Mouse (Mus musculus): Measurements from ENCODE around the gene Traf3. TPM values are rescaled to one million over a fixed set of nuclear protein-coding genes. Genes with fewer than 3 reads are reported as not detected.

The Traf3 gene
- polyA plus RNA-seq, 1 experiment from 2014 or later: 22.0 TPM

DNA sequence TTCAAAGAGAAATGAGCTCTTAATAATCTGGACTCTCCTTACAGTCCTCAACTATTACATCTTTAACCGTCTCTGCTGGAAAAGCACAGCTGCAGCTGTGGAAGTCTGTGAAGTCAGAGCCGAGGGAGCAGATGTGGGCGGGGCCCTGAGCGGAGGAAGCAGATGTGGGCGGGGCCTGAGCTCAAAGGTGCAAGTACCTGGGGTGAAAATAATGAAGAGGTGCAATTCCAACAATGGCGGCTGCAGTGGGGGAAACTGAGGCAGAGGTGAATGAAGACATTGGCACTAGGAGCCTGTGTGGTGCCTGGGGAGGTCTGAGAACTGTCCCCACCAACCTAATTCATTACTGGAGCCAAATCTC lies 16.0 kb upstream of the Traf3 start:
- H3K9me3 ChIP-seq (ENCODE audit: control insufficient read depth, low read length): no peaks in the 10 kb centered on the region
- no peak overlapping the region for H3K27ac ChIP-seq (replicated peaks; ENCODE audit: low read depth, low read length)
- 10% methylated on average over 6 of the region's 6 CpGs for WGBS
- H3K4me1 ChIP-seq (ENCODE audit: control insufficient read depth, insufficient read depth, low read length): 0 out of 2 replicates have a peak, but pooled peaks cover 4% of the 10 kb centered on the region
- no peaks in the 10 kb centered on the region for H3K36me3 ChIP-seq (ENCODE audit: control insufficient read depth, insufficient read depth, low read length)
- no peak overlapping the region for H3K4me3 ChIP-seq (replicated peaks; ENCODE audit: low read depth, low read length)
- DNase-seq: no peak
- no peak overlapping the region for H3K9ac ChIP-seq (replicated peaks; ENCODE audit: low read length)
- no peak for ATAC-seq (ENCODE audit: low FRiP score, low TSS enrichment)
- H3K4me2 ChIP-seq (ENCODE audit: low read length): no peak overlapping the region
- no peaks in the 10 kb centered on the region for H3K27me3 ChIP-seq (ENCODE audit: control insufficient read depth, insufficient read depth, low read length)

DNA sequence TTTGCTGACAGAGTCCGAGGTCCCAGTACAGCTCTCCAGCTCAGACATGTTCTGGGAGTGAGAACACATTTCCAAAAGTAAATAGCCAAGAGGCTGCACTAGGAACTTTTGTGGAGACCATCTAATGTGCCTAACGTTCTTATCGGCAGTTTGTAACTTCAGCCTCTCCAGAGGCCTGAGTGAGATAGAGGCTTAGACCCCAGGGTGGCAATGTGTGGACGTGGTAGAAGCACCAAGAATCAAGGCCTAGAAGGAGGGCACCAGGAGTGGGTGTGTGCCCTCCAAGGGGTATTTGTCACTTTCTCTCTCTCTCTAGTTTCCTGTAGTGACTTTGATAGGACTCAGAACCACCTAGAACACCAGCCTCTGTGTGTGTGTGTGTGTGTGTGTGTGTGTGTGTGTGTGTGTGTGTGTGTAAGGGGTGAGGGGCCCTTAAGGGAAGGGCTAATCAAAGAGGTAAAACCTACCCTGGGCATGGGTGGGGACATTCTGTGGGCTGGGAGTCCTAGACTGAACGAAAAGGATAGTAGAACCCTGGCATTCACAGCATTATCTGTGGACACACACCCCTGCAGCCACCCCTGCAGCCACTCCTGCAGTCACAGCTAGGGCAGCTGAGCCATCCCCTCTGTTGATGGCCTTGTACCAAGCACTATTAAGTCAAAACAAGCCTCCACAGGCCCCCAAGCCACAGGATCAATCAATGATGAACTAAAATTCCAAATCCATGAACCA lies 14.6 kb upstream of the Traf3 start:
- Histone ChIP-seq H3K36me3 (ENCODE audit: control insufficient read depth, insufficient read depth, low read length) (no peaks in the 10 kb centered on the region), H3K9me3 (ENCODE audit: control insufficient read depth, low read length) (no peaks in the 10 kb centered on the region), H3K4me1 (ENCODE audit: control insufficient read depth, insufficient read depth, low read length) (no peaks in the 10 kb centered on the region), H3K9ac (replicated peaks; ENCODE audit: low read length) (no peak overlapping the region), H3K4me2 (ENCODE audit: low read length) (no peak overlapping the region), H3K27ac (replicated peaks; ENCODE audit: low read depth, low read length) (no peak overlapping the region), H3K4me3 (replicated peaks; ENCODE audit: low read depth, low read length) (no peak overlapping the region), H3K27me3 (ENCODE audit: control insufficient read depth, insufficient read depth, low read length) (no peaks in the 10 kb centered on the region)
- DNase-seq (no peak), ATAC-seq (ENCODE audit: low FRiP score, low TSS enrichment) (no peak)
- WGBS: 87% methylated on average over 5 of the region's 5 CpGs

DNA sequence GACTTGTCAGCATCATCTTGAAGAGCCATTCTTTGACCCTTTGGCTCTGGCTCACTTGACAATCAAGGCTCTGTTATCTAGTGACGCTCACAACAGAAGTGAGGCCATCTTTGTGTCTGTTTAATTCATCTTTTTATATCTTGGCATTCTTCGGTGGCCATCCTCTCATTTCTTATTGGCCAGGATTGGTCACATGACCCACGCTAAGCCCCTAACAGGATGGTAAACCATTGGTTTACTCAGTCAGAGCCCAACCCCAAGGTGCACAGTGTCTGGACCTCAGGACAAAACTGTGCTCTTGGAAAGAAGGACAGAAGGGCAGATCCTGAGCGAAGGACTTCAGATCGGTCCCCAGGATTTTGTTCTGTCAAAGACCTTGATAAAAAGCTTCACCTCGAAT lies 13.6 kb upstream of the Traf3 start:
- Histone ChIP-seq H3K9ac (replicated peaks; ENCODE audit: low read length) (no peak overlapping the region), H3K4me3 (replicated peaks; ENCODE audit: low read depth, low read length) (no peak overlapping the region), H3K9me3 (ENCODE audit: control insufficient read depth, low read length) (no peaks in the 10 kb centered on the region), H3K27ac (replicated peaks; ENCODE audit: low read depth, low read length) (no peak overlapping the region), H3K4me1 (ENCODE audit: control insufficient read depth, insufficient read depth, low read length) (no peaks in the 10 kb centered on the region), H3K27me3 (ENCODE audit: control insufficient read depth, insufficient read depth, low read length) (no peaks in the 10 kb centered on the region), H3K4me2 (ENCODE audit: low read length) (no peak overlapping the region), H3K36me3 (ENCODE audit: control insufficient read depth, insufficient read depth, low read length) (no peaks in the 10 kb centered on the region)
- ATAC-seq (ENCODE audit: low FRiP score, low TSS enrichment): no peak
- 90% methylated on average over 6 of the region's 6 CpGs for WGBS
- DNase-seq: no peak

DNA sequence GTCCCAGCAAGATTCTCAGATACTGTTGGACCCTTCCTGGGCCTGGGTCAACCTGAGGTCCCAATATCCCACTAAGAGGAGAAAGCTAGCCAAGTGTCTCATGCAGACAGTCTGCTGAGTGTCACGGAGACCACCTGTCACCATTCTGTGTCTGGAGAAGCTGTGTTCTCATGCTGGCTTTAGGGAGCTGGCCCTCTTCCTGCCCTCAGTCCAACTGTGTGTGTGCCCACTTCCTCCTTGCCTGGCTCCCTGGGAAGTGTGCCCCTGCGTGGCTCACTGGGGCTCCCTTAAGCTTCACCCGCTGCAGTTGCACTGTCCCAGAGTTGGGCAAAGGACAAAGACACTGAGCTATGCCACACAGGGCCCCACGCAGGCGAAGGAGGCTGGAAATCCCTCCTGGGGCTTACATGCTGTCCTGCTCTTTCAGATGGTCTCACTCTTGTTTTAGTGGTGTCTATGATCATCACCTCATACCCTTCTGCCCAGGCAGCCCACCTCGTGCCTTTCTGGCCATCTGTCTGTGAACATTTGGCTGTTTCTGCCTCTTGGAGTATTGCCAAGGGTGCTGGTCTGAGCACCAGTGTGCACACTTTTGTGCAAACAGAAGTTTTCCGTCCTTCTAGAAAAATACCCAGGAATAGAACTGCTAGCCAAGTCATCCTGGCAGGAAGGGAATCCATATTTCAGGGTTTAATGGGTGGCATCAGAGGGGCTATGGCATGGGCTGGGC lies 13.0 kb upstream of the Traf3 start:
- DNase-seq: no peak
- Histone ChIP-seq H3K4me2 (ENCODE audit: low read length) (no peak overlapping the region), H3K9ac (replicated peaks; ENCODE audit: low read length) (no peak overlapping the region), H3K4me1 (ENCODE audit: control insufficient read depth, insufficient read depth, low read length) (no peaks in the 10 kb centered on the region), H3K9me3 (ENCODE audit: control insufficient read depth, low read length) (no peaks in the 10 kb centered on the region), H3K36me3 (ENCODE audit: control insufficient read depth, insufficient read depth, low read length) (no peaks in the 10 kb centered on the region), H3K27me3 (ENCODE audit: control insufficient read depth, insufficient read depth, low read length) (no peaks in the 10 kb centered on the region), H3K4me3 (replicated peaks; ENCODE audit: low read depth, low read length) (no peak overlapping the region), H3K27ac (replicated peaks; ENCODE audit: low read depth, low read length) (no peak overlapping the region)
- 76% methylated on average over 7 of the region's 7 CpGs for WGBS
- no peak for ATAC-seq (ENCODE audit: low FRiP score, low TSS enrichment)

DNA sequence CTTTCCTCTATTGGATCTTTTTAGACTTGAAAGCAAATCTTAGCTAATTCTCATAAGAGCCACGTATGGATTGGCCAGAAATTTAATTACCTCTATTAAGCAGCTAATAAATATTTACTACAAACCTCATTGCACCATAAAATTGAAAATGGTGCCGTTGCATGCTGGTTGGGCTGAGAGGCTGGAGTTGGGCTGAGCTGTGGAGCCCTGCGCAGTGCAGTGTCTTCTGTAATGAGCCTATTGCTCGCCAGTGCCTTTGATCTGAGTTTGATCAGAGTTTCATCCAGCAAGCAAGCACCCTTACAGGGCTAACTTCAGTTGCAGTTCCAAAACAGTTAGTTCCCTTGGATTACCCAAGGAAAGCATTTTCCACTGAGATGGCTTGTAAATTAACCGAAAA lies 12.2 kb upstream of the Traf3 start:
- H3K27me3 ChIP-seq (ENCODE audit: control insufficient read depth, insufficient read depth, low read length): no peaks in the 10 kb centered on the region
- H3K4me2 ChIP-seq (ENCODE audit: low read length): no peak overlapping the region
- ATAC-seq (ENCODE audit: low FRiP score, low TSS enrichment) (no peak), DNase-seq (peak; percentile 15)
- WGBS: 74% methylated on average over 5 of the region's 5 CpGs
- H3K4me3 ChIP-seq (replicated peaks; ENCODE audit: low read depth, low read length): no peak overlapping the region
- H3K4me1 ChIP-seq (ENCODE audit: control insufficient read depth, insufficient read depth, low read length): no peaks in the 10 kb centered on the region
- no peak overlapping the region for H3K27ac ChIP-seq (replicated peaks; ENCODE audit: low read depth, low read length)
- H3K36me3 ChIP-seq (ENCODE audit: control insufficient read depth, insufficient read depth, low read length): no peaks in the 10 kb centered on the region
- H3K9ac ChIP-seq (replicated peaks; ENCODE audit: low read length): no peak overlapping the region
- no peaks in the 10 kb centered on the region for H3K9me3 ChIP-seq (ENCODE audit: control insufficient read depth, low read length)

DNA sequence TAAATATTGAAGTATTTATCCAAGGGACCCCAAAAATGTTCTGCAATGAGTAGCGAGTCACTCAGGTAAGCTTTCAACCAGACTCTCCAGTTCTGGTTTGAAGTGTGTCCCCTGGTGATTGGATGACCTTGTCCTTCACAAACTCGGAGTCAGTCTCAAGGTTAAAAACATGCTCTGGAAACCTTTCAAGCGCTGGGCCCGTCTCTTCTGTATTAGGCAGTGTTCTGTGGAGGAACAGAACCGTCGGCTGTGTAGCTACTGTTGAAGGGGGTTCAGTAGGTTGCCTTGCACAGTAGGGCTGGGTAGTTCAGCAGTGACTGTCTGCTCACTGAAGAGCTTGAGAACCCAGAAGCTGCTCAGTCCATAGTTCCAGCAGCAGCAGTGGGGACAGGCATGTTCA lies 11.5 kb upstream of the Traf3 start:
- H3K9ac ChIP-seq (replicated peaks; ENCODE audit: low read length): no peak overlapping the region
- whole genome bisulfite sequencing: 88% methylated on average over 6 of the region's 6 CpGs

DNA sequence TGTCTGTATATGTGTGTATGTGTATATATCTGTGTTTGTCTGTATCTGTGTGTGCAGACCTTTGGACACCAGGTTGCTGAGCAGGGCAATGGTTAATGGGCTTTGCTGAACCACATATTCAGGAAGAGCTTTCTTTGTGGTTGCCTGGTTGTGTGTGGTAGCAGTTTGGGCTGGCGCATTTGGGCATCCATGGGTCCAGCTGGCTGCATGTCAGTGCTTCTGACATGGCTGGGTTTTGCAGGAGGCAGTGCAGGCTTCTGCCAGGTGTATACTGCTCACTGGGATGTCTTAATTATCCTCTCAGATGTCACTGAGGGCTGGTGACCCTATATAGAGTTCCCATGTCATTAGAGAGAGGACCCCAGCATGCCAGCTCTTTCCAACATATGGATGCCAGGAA lies 10.4 kb upstream of the Traf3 start:
- no peak overlapping the region for H3K4me3 ChIP-seq (replicated peaks; ENCODE audit: low read depth, low read length)
- H3K36me3 ChIP-seq (ENCODE audit: control insufficient read depth, insufficient read depth, low read length): no peaks in the 10 kb centered on the region
- DNase-seq (no peak), ATAC-seq (ENCODE audit: low FRiP score, low TSS enrichment) (no peak)
- no peak overlapping the region for H3K27ac ChIP-seq (replicated peaks; ENCODE audit: low read depth, low read length)
- 90% methylated on average over 1 of the region's 1 CpGs for WGBS
- H3K4me2 ChIP-seq (ENCODE audit: low read length): no peak overlapping the region
- no peak overlapping the region for H3K9ac ChIP-seq (replicated peaks; ENCODE audit: low read length)
- H3K4me1 ChIP-seq (ENCODE audit: control insufficient read depth, insufficient read depth, low read length): no peaks in the 10 kb centered on the region
- H3K9me3 ChIP-seq (ENCODE audit: control insufficient read depth, low read length): no peaks in the 10 kb centered on the region
- no peaks in the 10 kb centered on the region for H3K27me3 ChIP-seq (ENCODE audit: control insufficient read depth, insufficient read depth, low read length)

More for the DNA sequence above, 11.5 kb upstream of the Traf3 start:
- no peaks in the 10 kb centered on the region for H3K36me3 ChIP-seq (ENCODE audit: control insufficient read depth, insufficient read depth, low read length)
- no peaks in the 10 kb centered on the region for H3K9me3 ChIP-seq (ENCODE audit: control insufficient read depth, low read length)
- ATAC-seq (ENCODE audit: low FRiP score, low TSS enrichment) (no peak), DNase-seq (no peak)
- H3K27me3 ChIP-seq (ENCODE audit: control insufficient read depth, insufficient read depth, low read length): no peaks in the 10 kb centered on the region
- H3K4me1 ChIP-seq (ENCODE audit: control insufficient read depth, insufficient read depth, low read length): no peaks in the 10 kb centered on the region
- no peak overlapping the region for H3K4me2 ChIP-seq (ENCODE audit: low read length)
- no peak overlapping the region for H3K27ac ChIP-seq (replicated peaks; ENCODE audit: low read depth, low read length)
- no peak overlapping the region for H3K4me3 ChIP-seq (replicated peaks; ENCODE audit: low read depth, low read length)

DNA sequence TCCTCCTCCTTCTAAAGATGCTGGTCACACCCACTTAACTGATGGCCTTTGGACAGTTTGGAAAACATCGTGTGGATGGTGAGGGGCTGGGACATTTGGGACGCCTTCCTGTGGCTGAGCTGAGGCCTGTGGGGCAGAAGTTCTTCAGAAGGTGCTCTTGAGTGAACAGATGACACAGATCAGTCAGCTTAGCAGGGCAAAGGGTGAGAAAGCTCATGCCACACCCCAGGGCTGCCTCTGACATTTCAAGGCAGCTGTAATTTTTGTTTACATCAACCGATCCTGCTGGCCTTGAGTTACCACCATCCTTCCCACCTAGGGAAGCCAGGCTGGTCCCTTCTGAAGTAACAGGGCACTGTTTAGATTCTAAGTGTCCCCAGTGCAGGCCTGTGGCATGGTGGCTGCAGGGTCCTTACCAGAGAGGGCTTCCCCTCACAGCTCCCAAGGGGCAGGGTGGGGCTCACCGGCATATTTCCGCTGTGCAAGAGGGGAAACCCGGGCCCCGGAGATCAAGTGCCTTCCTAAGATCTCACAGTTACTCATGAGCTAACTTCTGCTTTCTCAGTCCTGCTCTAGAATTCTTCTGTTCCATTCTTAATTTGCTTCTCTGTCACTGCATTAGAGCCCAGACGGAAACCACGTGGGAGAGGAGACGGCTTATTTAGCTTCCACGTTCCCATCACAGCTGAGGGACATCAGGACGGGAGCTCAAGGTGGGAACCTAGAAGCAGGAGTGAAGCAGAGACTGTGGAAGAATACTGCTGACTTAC lies 6.3 kb upstream of the Traf3 start:
- ATAC-seq (ENCODE audit: low FRiP score, low TSS enrichment) (no peak), DNase-seq (no peak)
- Histone ChIP-seq H3K4me1 (ENCODE audit: control insufficient read depth, insufficient read depth, low read length) (peaks cover 27% of the 10 kb centered on the region), H3K27me3 (ENCODE audit: control insufficient read depth, insufficient read depth, low read length) (no peaks in the 10 kb centered on the region), H3K9ac (replicated peaks; ENCODE audit: low read length) (no peak overlapping the region), H3K27ac (replicated peaks; ENCODE audit: low read depth, low read length) (no peak overlapping the region), H3K36me3 (ENCODE audit: control insufficient read depth, insufficient read depth, low read length) (no peaks in the 10 kb centered on the region), H3K4me3 (replicated peaks; ENCODE audit: low read depth, low read length) (no peak overlapping the region), H3K9me3 (ENCODE audit: control insufficient read depth, low read length) (no peaks in the 10 kb centered on the region), H3K4me2 (ENCODE audit: low read length) (no peak overlapping the region)
- 78% methylated on average over 12 of the region's 12 CpGs for WGBS
